Mouse (Mus musculus) intestine, embryonic 14.5 days (tissue): Measurements from ENCODE around the gene Med24. TPM values are rescaled to one million over a fixed set of nuclear protein-coding genes. Genes with fewer than 3 reads are reported as not detected.

Source experiments
- ATAC-seq: fragments of 200-750 bp; cut with Nextera tagmentation; replicated peaks from 2 replicates; pipeline ENCODE4 v1.8.0; 2017; ENCODE audit warnings: low read depth, moderate number of reproducible peaks, moderate TSS enrichment, moderate library complexity; ENCODE audit not compliant: low FRiP score, low TSS enrichment
- DNase-seq: peaks from one replicate; pipeline ENCODE4 v3.0.0-alpha.2; 2018; ENCODE audit warnings: low spot score
- H3K27ac ChIP-seq: fragments of 300-500 bp; sonication (generic); 2 replicates; pipeline ENCODE4 v1.5.1; 2014; ENCODE audit warnings: low read depth, mild to moderate bottlenecking, control low read depth
- H3K27me3 ChIP-seq: fragments of 300-500 bp; sonication (generic); replicated peaks from 2 replicates; pipeline ENCODE4 v1.6.1; 2014; ENCODE audit warnings: low read length, control low read depth; ENCODE audit not compliant: control insufficient read depth, insufficient read depth
- H3K36me3 ChIP-seq: fragments of 300-500 bp; sonication (generic); 2 replicates; pipeline ENCODE4 v1.6.1; 2014; ENCODE audit warnings: low read length, control low read depth; ENCODE audit not compliant: control insufficient read depth, insufficient read depth
- H3K4me1 ChIP-seq: fragments of 300-500 bp; sonication (generic); replicated peaks from 2 replicates; pipeline ENCODE4 v1.6.1; 2014; ENCODE audit warnings: low read length, control low read depth, mixed read lengths; ENCODE audit not compliant: control insufficient read depth, insufficient read depth
- H3K4me2 ChIP-seq: fragments of 300-500 bp; sonication (generic); 2 replicates; pipeline ENCODE4 v1.6.1; 2014; ENCODE audit warnings: low read length
- H3K4me3 ChIP-seq: fragments of 300-500 bp; sonication (generic); 2 replicates; pipeline ENCODE4 v1.5.1; 2014; ENCODE audit warnings: low read depth, low read length, control low read depth, mixed read lengths
- H3K9ac ChIP-seq: fragments of 300-500 bp; sonication (generic); 2 replicates; pipeline ENCODE4 v1.6.1; 2014; ENCODE audit warnings: mild to moderate bottlenecking, low read length
- H3K9me3 ChIP-seq: fragments of 300-500 bp; sonication (generic); 2 replicates; pipeline ENCODE4 v1.6.1; 2016; ENCODE audit warnings: low read length, control low read depth; ENCODE audit not compliant: control insufficient read depth
- WGBS: fragments of 180-500 bp; shearing (Covaris S2); extraction: QIAGEN DNeasy Blood & Tissue Kit; methylation state at CpG from one replicate; pipeline ENCODE4 v1.1.7; 2014; 5-methylcytosine and 5-hydroxymethylcytosine counted together
- polyA plus RNA-seq: library from polyadenylated mRNA; unstranded; fragments of >200 nt; fragmentation: Nextera tagmentation; extraction: Ambion mirVana; gene quantifications from 2 replicates; pipeline ENCODE4 v1.2.1, GENCODE M21; 2014

The Med24 gene
- polyA plus RNA-seq, 1 experiment from 2014 or later: 43.0 TPM

GRCm38 (mm10) chr11:98709001-98709741 is 20.1 kb downstream of the Med24 start:
- no peak for DNase-seq
- ATAC-seq: no peak
- H3K9ac ChIP-seq: no peak overlapping the region
- no peaks in the 10 kb centered on the region for H3K4me1 ChIP-seq
- H3K4me2 ChIP-seq: no peak overlapping the region
- H3K36me3 ChIP-seq: peaks cover 82% of the 10 kb centered on the region
- no peaks in the 10 kb centered on the region for H3K9me3 ChIP-seq
- no peaks in the 10 kb centered on the region for H3K27me3 ChIP-seq
- H3K4me3 ChIP-seq: no peak overlapping the region
- 72% methylated on average over 26 of the region's 26 CpGs for WGBS
- H3K27ac ChIP-seq: 0 out of 2 replicates have a peak overlapping the region, but pooled peaks have one; percentile 25

GRCm38 (mm10) chr11:98708282-98708956 is 20.8 kb downstream of the Med24 start:
- H3K9ac ChIP-seq: no peak overlapping the region
- DNase-seq (no peak), ATAC-seq (no peak)
- no peaks in the 10 kb centered on the region for H3K27me3 ChIP-seq
- H3K4me1 ChIP-seq: no peaks in the 10 kb centered on the region
- peaks cover 74% of the 10 kb centered on the region for H3K36me3 ChIP-seq
- H3K9me3 ChIP-seq: no peaks in the 10 kb centered on the region
- H3K4me2 ChIP-seq: no peak overlapping the region
- WGBS: 85% methylated on average over 19 of the region's 19 CpGs
- no peak overlapping the region for H3K4me3 ChIP-seq
- peak overlapping the region; percentile 47; the same call in 1 of the 2 replicates for H3K27ac ChIP-seq

GRCm38 (mm10) chr11:98707401-98708281 is 21.6 kb downstream of the Med24 start:
- Histone ChIP-seq H3K4me2 (no peak overlapping the region), H3K4me3 (no peak overlapping the region), H3K4me1 (no peaks in the 10 kb centered on the region), H3K36me3 (peaks cover 66% of the 10 kb centered on the region), H3K9me3 (no peaks in the 10 kb centered on the region), H3K9ac (no peak overlapping the region), H3K27me3 (no peaks in the 10 kb centered on the region), H3K27ac (no peak overlapping the region; the same call in 1 of the 2 replicates)
- WGBS: 88% methylated on average over 22 of the region's 22 CpGs
- ATAC-seq (no peak), DNase-seq (no peak)

DNA sequence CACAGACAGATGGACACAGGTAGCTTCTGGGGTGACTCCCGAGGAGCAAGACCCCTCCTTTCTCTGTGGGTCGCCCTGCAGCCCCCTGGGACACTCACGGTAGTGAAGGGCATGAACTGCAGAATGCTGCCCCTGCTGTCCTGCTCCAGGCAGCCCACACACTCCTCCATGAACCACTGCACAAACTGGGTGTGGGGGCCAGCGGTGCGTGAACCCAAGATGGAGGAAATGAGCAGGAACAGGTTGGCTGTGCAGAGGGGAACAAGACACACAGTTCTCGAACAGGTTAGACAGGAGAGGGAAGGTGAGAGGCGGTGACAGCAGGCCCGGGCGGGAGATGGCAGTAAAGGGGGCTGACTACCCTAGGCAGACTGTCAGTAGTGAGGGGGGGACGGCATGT is 24.2 kb downstream of the Med24 start:
- no peak overlapping the region for H3K4me3 ChIP-seq
- H3K4me2 ChIP-seq: no peak overlapping the region
- ATAC-seq: no peak
- H3K4me1 ChIP-seq: no peaks in the 10 kb centered on the region
- H3K9ac ChIP-seq: no peak overlapping the region
- H3K27ac ChIP-seq: no peak overlapping the region
- H3K36me3 ChIP-seq: peaks cover 55% of the 10 kb centered on the region
- WGBS: 88% methylated on average over 9 of the region's 10 CpGs
- no peaks in the 10 kb centered on the region for H3K27me3 ChIP-seq
- no peaks in the 10 kb centered on the region for H3K9me3 ChIP-seq
- no peak for DNase-seq

DNA sequence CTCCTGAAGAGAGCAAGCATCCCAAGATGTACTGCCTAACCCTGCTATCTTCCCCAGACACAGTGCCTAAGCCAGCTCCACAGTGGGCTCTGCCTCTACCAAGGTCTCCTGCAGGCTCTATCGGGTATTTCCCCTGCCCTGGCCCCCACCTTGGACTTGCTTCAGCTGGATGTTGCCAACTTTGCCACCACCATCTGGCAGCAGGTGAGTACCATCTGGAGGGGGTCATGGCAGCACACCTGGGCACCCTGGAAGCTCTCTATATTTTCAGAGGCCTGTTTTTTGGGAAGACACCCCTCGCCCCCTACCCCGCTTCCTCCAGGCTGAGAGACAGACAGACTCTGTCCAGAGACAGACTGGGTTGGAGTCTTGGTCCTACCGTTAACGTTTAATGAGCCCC is 26.9 kb downstream of the Med24 start:
- Histone ChIP-seq H3K4me2 (no peak overlapping the region), H3K27me3 (no peaks in the 10 kb centered on the region), H3K9ac (no peak overlapping the region), H3K36me3 (peaks cover 29% of the 10 kb centered on the region), H3K4me3 (no peak overlapping the region), H3K27ac (no peak overlapping the region), H3K4me1 (no peaks in the 10 kb centered on the region), H3K9me3 (no peaks in the 10 kb centered on the region)
- DNase-seq: no peak
- WGBS: 69% methylated on average over 5 of the region's 5 CpGs
- ATAC-seq: no peak

- Histone ChIP-seq H3K9ac (no peak within 1 kb of the TSS), H3K9me3 (no peaks in the 10 kb centered on the region), H3K36me3 (peaks cover 21% of the 10 kb centered on the region), H3K27ac (no peak within 1 kb of the TSS), H3K4me2 (no peak within 1 kb of the TSS), H3K27me3 (no peaks in the 10 kb centered on the region), H3K4me3 (no peak within 1 kb of the TSS), H3K4me1 (no peaks in the 10 kb centered on the region)
- DNase-seq: no peak
- ATAC-seq: no peak
- 38% methylated on average over 10 of the region's 10 CpGs for WGBS
These were observed 28.0 kb downstream of the Med24 start, which contains the start of gene Csf3 for GRCm38 (mm10) chr11:98701213-98701670. Csf3 (plus strand) TSS chr11:98701263.

- no peaks in the 10 kb centered on the region for H3K27me3 ChIP-seq
- H3K27ac ChIP-seq: no peak overlapping the region
- H3K36me3 ChIP-seq: peaks cover 22% of the 10 kb centered on the region
- no peaks in the 10 kb centered on the region for H3K9me3 ChIP-seq
- H3K4me1 ChIP-seq: no peaks in the 10 kb centered on the region
- ATAC-seq: 0 out of 2 replicates have a peak, but pooled peaks have one; percentile 34
- 35% methylated on average over 4 of the region's 4 CpGs for WGBS
- H3K4me2 ChIP-seq: no peak overlapping the region
- DNase-seq: peak; percentile 88
- no peak overlapping the region for H3K4me3 ChIP-seq
- no peak overlapping the region for H3K9ac ChIP-seq
These were observed 29.3 kb downstream of the Med24 start for GRCm38 (mm10) chr11:98699911-98700310.

GRCm38 (mm10) chr11:98698849-98699640 is 30.2 kb downstream of the Med24 start:
- WGBS: 85% methylated on average over 16 of the region's 16 CpGs
- no peaks in the 10 kb centered on the region for H3K9me3 ChIP-seq

More at GRCm38 (mm10) chr11:98698849-98699640, 30.2 kb downstream of the Med24 start:
- H3K36me3 ChIP-seq: peaks cover 25% of the 10 kb centered on the region
- no peaks in the 10 kb centered on the region for H3K27me3 ChIP-seq
- no peak overlapping the region for H3K9ac ChIP-seq
- no peak overlapping the region for H3K27ac ChIP-seq
- H3K4me1 ChIP-seq: no peaks in the 10 kb centered on the region
- ATAC-seq (no peak), DNase-seq (no peak)
- no peak overlapping the region for H3K4me2 ChIP-seq
- no peak overlapping the region for H3K4me3 ChIP-seq
